Mouse (Mus musculus) B cell, adult 2 months (primary cell): ENCODE measurements at regions not wholly inside any gene's neighbourhood (a gene's known extent, or its start where the extent isn't known, plus 50 kb on each side); places are given as distances from the start of the nearest gene placed in this dataset.

Experiments
- DNase-seq, 2 experiments: peaks; one replicate each; pipeline ENCODE4 v3.0.0; 2022

GRCm38 (mm10) chr14:56313969-56314368 is 50.9 kb upstream of the Atp12a start:
- no peak for DNase-seq

GRCm38 (mm10) chr14:56314459-56314858 is 50.4 kb upstream of the Atp12a start:
- DNase-seq: peak; percentile 34
